Mouse (Mus musculus) WW6 (cell line): Measurements from ENCODE around the gene Nedd8.

Experiments
- DNase-seq: peaks from one replicate; pipeline ENCODE4 v3.0.0-alpha.2; 2013; ENCODE audit warnings: low read depth, low spot score

Gene Nedd8

GRCm38 (mm10) chr14:55614565-55615178, 57.3 kb downstream of the Nedd8 start:
- no peak for DNase-seq

GRCm38 (mm10) chr14:55613346-55613745, 58.6 kb downstream of the Nedd8 start:
- no peak for DNase-seq
